Mouse (Mus musculus) embryonic facial prominence, embryonic 15.5 days (tissue): ENCODE results near the gene Prcd. TPM values are rescaled to one million over a fixed set of nuclear protein-coding genes. Genes with fewer than 3 reads are reported as not detected.
"Not testable (repeated sequence)": the region's sequence is repeated elsewhere in the genome, so short reads cannot be mapped to it uniquely, and the experiment has no call there.

Experiments
- ATAC-seq: fragments of 200-750 bp; cut with Nextera tagmentation; 2 replicates; pipeline ENCODE4 v1.8.0; 2017; ENCODE audit warnings: low read depth, moderate TSS enrichment; ENCODE audit not compliant: insufficient number of reproducible peaks, low FRiP score, low TSS enrichment
- H3K27ac ChIP-seq: fragments of 300-500 bp; sonication (generic); replicated peaks from 2 replicates; pipeline ENCODE4 v1.5.1; 2015; ENCODE audit warnings: mild to moderate bottlenecking, inconsistent platforms
- H3K27me3 ChIP-seq: fragments of 300-500 bp; sonication (generic); 2 replicates; pipeline ENCODE4 v1.6.1; 2015; ENCODE audit warnings: inconsistent platforms
- H3K36me3 ChIP-seq: fragments of 300-500 bp; sonication (generic); 2 replicates; pipeline ENCODE4 v1.6.1; 2015; ENCODE audit warnings: mild to moderate bottlenecking, inconsistent platforms
- H3K4me1 ChIP-seq: fragments of 300-500 bp; sonication (generic); 2 replicates; pipeline ENCODE4 v1.6.1; 2015; ENCODE audit warnings: inconsistent platforms
- H3K4me2 ChIP-seq: fragments of 300-500 bp; sonication (generic); replicated peaks from 2 replicates; pipeline ENCODE4 v1.6.1; 2015; ENCODE audit warnings: mild to moderate bottlenecking, inconsistent platforms
- H3K4me3 ChIP-seq: fragments of 300-500 bp; sonication (generic); replicated peaks from 2 replicates; pipeline ENCODE4 v1.5.1; 2015; ENCODE audit warnings: mild to moderate bottlenecking, inconsistent platforms
- H3K9ac ChIP-seq: fragments of 300-500 bp; sonication (generic); 2 replicates; pipeline ENCODE4 v1.6.1; 2015; ENCODE audit warnings: inconsistent platforms
- H3K9me3 ChIP-seq: fragments of 300-500 bp; sonication (generic); replicated peaks from 2 replicates; pipeline ENCODE4 v1.6.1; 2016; ENCODE audit warnings: inconsistent platforms
- WGBS: fragments of 180-500 bp; shearing (Covaris S2); methylation state at CpG from one replicate; pipeline ENCODE4 v1.1.7; 2015; 5-methylcytosine and 5-hydroxymethylcytosine counted together
- polyA plus RNA-seq: library from polyadenylated mRNA; unstranded; fragments of >200 nt; fragmentation: Nextera tagmentation; extraction: Ambion mirVana; gene quantifications from 2 replicates; pipeline ENCODE4 v1.2.1, GENCODE M21; 2015

Gene Prcd
- polyA plus RNA-seq, 1 experiment from 2014 or later = 3.6 TPM

GRCm38 (mm10) chr11:116661291-116661947, 8.1 kb downstream of the Prcd start:
- Histone ChIP-seq H3K27ac (no peak overlapping the region; the same call in 1 of the 2 replicates), H3K4me2 (0 out of 2 replicates have a peak overlapping the region, but pooled peaks have one; percentile 17), H3K4me1 (peaks cover 48% of the 10 kb centered on the region), H3K27me3 (0 out of 2 replicates have a peak, but pooled peaks cover 8% of the 10 kb centered on the region), H3K9me3 (no peaks in the 10 kb centered on the region), H3K4me3 (no peak overlapping the region), H3K9ac (no peak overlapping the region), H3K36me3 (no peaks in the 10 kb centered on the region)
- WGBS = 19% methylated on average over 13 of the region's 13 CpGs
- no peak for ATAC-seq

- Histone ChIP-seq H3K27me3 (0 out of 2 replicates have a peak, but pooled peaks cover 8% of the 10 kb centered on the region), H3K36me3 (no peaks in the 10 kb centered on the region), H3K27ac (no peak overlapping the region; the same call in 1 of the 2 replicates), H3K9ac (no peak overlapping the region), H3K4me3 (no peak overlapping the region), H3K9me3 (no peaks in the 10 kb centered on the region), H3K4me1 (peaks cover 48% of the 10 kb centered on the region), H3K4me2 (no peak overlapping the region)
- ATAC-seq = no peak
- 56% methylated on average over 8 of the region's 8 CpGs for WGBS
Observed at GRCm38 (mm10) chr11:116661948-116662377, 8.6 kb downstream of the Prcd start.

- Histone ChIP-seq H3K9me3 (no peaks in the 10 kb centered on the region), H3K27ac (no peak overlapping the region), H3K9ac (no peak overlapping the region), H3K4me2 (no peak overlapping the region), H3K27me3 (0 out of 2 replicates have a peak, but pooled peaks cover 8% of the 10 kb centered on the region), H3K4me1 (peaks cover 49% of the 10 kb centered on the region), H3K36me3 (no peaks in the 10 kb centered on the region), H3K4me3 (no peak overlapping the region)
- ATAC-seq = no peak
- WGBS = 55% methylated on average over 10 of the region's 10 CpGs
Observed at GRCm38 (mm10) chr11:116665289-116665688, 12.0 kb downstream of the Prcd start.

GRCm38 (mm10) chr11:116666566-116666965, 13.2 kb downstream of the Prcd start:
- Histone ChIP-seq H3K36me3 (no peaks in the 10 kb centered on the region), H3K4me3 (no peak overlapping the region), H3K9ac (no peak overlapping the region), H3K27me3 (0 out of 2 replicates have a peak, but pooled peaks cover 8% of the 10 kb centered on the region), H3K4me2 (no peak overlapping the region), H3K4me1 (peaks cover 47% of the 10 kb centered on the region), H3K9me3 (no peaks in the 10 kb centered on the region), H3K27ac (no peak overlapping the region)
- ATAC-seq = no peak
- WGBS = 76% methylated on average over 9 of the region's 9 CpGs

GRCm38 (mm10) chr11:116667012-116667411, 13.7 kb downstream of the Prcd start:
- not testable (repeated sequence) for H3K27me3 ChIP-seq, ATAC-seq, H3K27ac ChIP-seq, H3K36me3 ChIP-seq, H3K4me3 ChIP-seq, H3K9ac ChIP-seq, H3K9me3 ChIP-seq, H3K4me2 ChIP-seq
- 79% methylated on average over 5 of the region's 5 CpGs for WGBS
- H3K4me1 ChIP-seq = peaks cover 43% of the 10 kb centered on the region

GRCm38 (mm10) chr11:116667930-116668329, 14.6 kb downstream of the Prcd start:
- H3K9ac ChIP-seq = no peak overlapping the region
- ATAC-seq = no peak
- no peak overlapping the region for H3K27ac ChIP-seq
- no peaks in the 10 kb centered on the region for H3K9me3 ChIP-seq
- WGBS = 68% methylated on average over 8 of the region's 8 CpGs
- peaks cover 2% of the 10 kb centered on the region; the same call in 1 of the 2 replicates for H3K36me3 ChIP-seq
- no peak overlapping the region for H3K4me3 ChIP-seq
- H3K4me1 ChIP-seq = peaks cover 42% of the 10 kb centered on the region
- H3K4me2 ChIP-seq = no peak overlapping the region
- 0 out of 2 replicates have a peak, but pooled peaks cover 8% of the 10 kb centered on the region for H3K27me3 ChIP-seq

GRCm38 (mm10) chr11:116668381-116668825, 15.1 kb downstream of the Prcd start:
- H3K4me3 ChIP-seq = no peak overlapping the region
- H3K9me3 ChIP-seq = no peaks in the 10 kb centered on the region
- ATAC-seq = no peak
- H3K9ac ChIP-seq = no peak overlapping the region
- 0 out of 2 replicates have a peak, but pooled peaks cover 6% of the 10 kb centered on the region for H3K27me3 ChIP-seq
- no peak overlapping the region for H3K4me2 ChIP-seq
- no peak overlapping the region for H3K27ac ChIP-seq
- 75% methylated on average over 10 of the region's 10 CpGs for WGBS
- H3K4me1 ChIP-seq = peaks cover 45% of the 10 kb centered on the region
- peaks cover 7% of the 10 kb centered on the region; the same call in 1 of the 2 replicates for H3K36me3 ChIP-seq

GRCm38 (mm10) chr11:116668839-116669238, 15.5 kb downstream of the Prcd start:
- H3K4me3 ChIP-seq = no peak overlapping the region
- H3K27me3 ChIP-seq = 0 out of 2 replicates have a peak, but pooled peaks cover 1% of the 10 kb centered on the region
- no peak overlapping the region for H3K27ac ChIP-seq
- H3K9me3 ChIP-seq = no peaks in the 10 kb centered on the region
- peaks cover 48% of the 10 kb centered on the region for H3K4me1 ChIP-seq
- H3K4me2 ChIP-seq = no peak overlapping the region
- H3K36me3 ChIP-seq = peaks cover 11% of the 10 kb centered on the region
- no peak for ATAC-seq
- no peak overlapping the region for H3K9ac ChIP-seq
- WGBS = 39% methylated on average over 7 of the region's 7 CpGs

- H3K36me3 ChIP-seq = peaks cover 16% of the 10 kb centered on the region
- WGBS = 26% methylated on average over 5 of the region's 5 CpGs
- no peak overlapping the region for H3K27ac ChIP-seq
- no peaks in the 10 kb centered on the region for H3K27me3 ChIP-seq
- no peaks in the 10 kb centered on the region for H3K9me3 ChIP-seq
- peaks cover 48% of the 10 kb centered on the region for H3K4me1 ChIP-seq
- H3K4me2 ChIP-seq = no peak overlapping the region
- no peak overlapping the region for H3K9ac ChIP-seq
- no peak for ATAC-seq
- H3K4me3 ChIP-seq = no peak overlapping the region
Observed at GRCm38 (mm10) chr11:116669316-116669715, 16.0 kb downstream of the Prcd start.

- WGBS = 38% methylated on average over 13 of the region's 13 CpGs
- H3K9me3 ChIP-seq = no peaks in the 10 kb centered on the region
- H3K36me3 ChIP-seq = peaks cover 21% of the 10 kb centered on the region
- H3K27ac ChIP-seq = no peak overlapping the region
- no peaks in the 10 kb centered on the region for H3K27me3 ChIP-seq
- no peak overlapping the region for H3K9ac ChIP-seq
- H3K4me1 ChIP-seq = peaks cover 52% of the 10 kb centered on the region
- H3K4me3 ChIP-seq = no peak overlapping the region
- no peak overlapping the region for H3K4me2 ChIP-seq
- no peak for ATAC-seq
Observed at GRCm38 (mm10) chr11:116669787-116670365, 16.5 kb downstream of the Prcd start.

- ATAC-seq = no peak
- peak overlapping the region; percentile 80; the same call in 1 of the 2 replicates for H3K4me2 ChIP-seq
- WGBS = 52% methylated on average over 7 of the region's 7 CpGs
- peaks cover 27% of the 10 kb centered on the region for H3K36me3 ChIP-seq
- peaks cover 54% of the 10 kb centered on the region for H3K4me1 ChIP-seq
- no peak overlapping the region for H3K4me3 ChIP-seq
- no peak overlapping the region for H3K27ac ChIP-seq
- H3K27me3 ChIP-seq = no peaks in the 10 kb centered on the region
- no peak overlapping the region for H3K9ac ChIP-seq
- no peaks in the 10 kb centered on the region for H3K9me3 ChIP-seq
Observed at GRCm38 (mm10) chr11:116670386-116670785, 17.1 kb downstream of the Prcd start.
